7 mouse cellular contexts compared by ENCODE assay signal in genomic region chr12:16718660-16719315, GRCm38 (mm10).
DNase-seq lines count a peak whose midpoint lies in the region; ATAC-seq and TF ChIP-seq lines count a peak whose summit lies in the region.

No protein-coding gene starts in this region.

- peak; percentile 85 for ATAC-seq in megakaryocyte progenitor cell, adult 5-6 weeks (replicated peaks; ENCODE audit: poor library complexity)

- H3K4me1 ChIP-seq in E14TG2a.4 (replicated peaks; ENCODE audit: low read depth, low read length), result 0 out of 2 replicates have a peak, but pooled peaks cover 2% of the 10 kb centered on the region

- TF ChIP-seq CTCF in E14TG2a.4 (conservative IDR thresholded peaks at IDR 0.05; ENCODE audit: low read length), result peak; percentile 83

- H3K4me3 ChIP-seq in E14TG2a.4 (replicated peaks; ENCODE audit: low read length), result no peak overlapping the region

- H3K27me3 ChIP-seq in E14TG2a.4 (ENCODE audit: insufficient read depth, low read length), result peaks cover 11% of the 10 kb centered on the region; the same call in 1 of the 2 replicates

- H3K9me3 ChIP-seq in E14TG2a.4 (ENCODE audit: low read length), result no peaks in the 10 kb centered on the region

- intact Hi-C loops in heart, postnatal 10 days (cut with DNase I), result loop anchor here (1.0 to 5.0 kb wide), 3 partner anchors 36 to 294 kb away; partner anchors contain the start of gene 2410004P03Rik

- peak; percentile 79 for DNase-seq in R1 (ENCODE audit: low read depth, low spot score)
- DNase-seq in embryo, embryonic 10 days (ENCODE audit: low spot score), result peak; percentile 90
- peak; percentile 53 to 75 for DNase-seq in heart, postnatal 10 days
- DNase-seq in kidney, postnatal 4 days, result peak; percentile 69 to 77
- peak; percentile 57 for DNase-seq in right cerebral cortex, postnatal 4 days

- no peaks in the 10 kb centered on the region for H3K36me3 ChIP-seq in E14TG2a.4 (ENCODE audit: insufficient read depth, low read length)
